Mouse (Mus musculus) midbrain, embryonic 14.5 days (tissue): Measurements from ENCODE around the gene Gm45716. TPM values are rescaled to one million over a fixed set of nuclear protein-coding genes. Genes with fewer than 3 reads are reported as not detected.

Source experiments
- ATAC-seq: fragments of 200-750 bp; cut with Nextera tagmentation; 2 replicates; pipeline ENCODE4 v1.8.0; 2017; ENCODE audit warnings: moderate number of reproducible peaks, moderate library complexity; ENCODE audit not compliant: low FRiP score, low TSS enrichment
- DNase-seq: peaks from one replicate; pipeline ENCODE4 v3.0.0-alpha.2; 2015
- H3K27ac ChIP-seq: fragments of 300-500 bp; sonication (generic); replicated peaks from 2 replicates; pipeline ENCODE4 v1.5.1; 2014; ENCODE audit warnings: mild to moderate bottlenecking, low read depth, low read length, moderate library complexity
- H3K27me3 ChIP-seq: fragments of 300-500 bp; sonication (generic); 2 replicates; pipeline ENCODE4 v1.6.1; 2014; ENCODE audit warnings: low read length, control low read depth, mixed read lengths; ENCODE audit not compliant: control insufficient read depth, insufficient read depth
- H3K36me3 ChIP-seq: fragments of 300-500 bp; sonication (generic); 2 replicates; pipeline ENCODE4 v1.6.1; 2014; ENCODE audit warnings: low read length, control low read depth; ENCODE audit not compliant: control insufficient read depth, insufficient read depth
- H3K4me1 ChIP-seq: fragments of 300-500 bp; sonication (generic); 2 replicates; pipeline ENCODE4 v1.6.1; 2014; ENCODE audit warnings: mild to moderate bottlenecking, antibody characterized with exemption, low read length, control low read depth; ENCODE audit not compliant: control insufficient read depth, insufficient read depth
- H3K4me2 ChIP-seq: fragments of 300-500 bp; sonication (generic); 2 replicates; pipeline ENCODE4 v1.6.1; 2014; ENCODE audit warnings: mild to moderate bottlenecking, low read length, moderate library complexity
- H3K4me3 ChIP-seq: fragments of 300-500 bp; sonication (generic); replicated peaks from 2 replicates; pipeline ENCODE4 v1.5.1; 2014; ENCODE audit warnings: low read depth, low read length
- H3K9ac ChIP-seq: fragments of 300-500 bp; sonication (generic); replicated peaks from 2 replicates; pipeline ENCODE4 v1.6.1; 2014; ENCODE audit warnings: mild to moderate bottlenecking, low read length, moderate library complexity
- H3K9me3 ChIP-seq: fragments of 300-500 bp; sonication (generic); 2 replicates; pipeline ENCODE4 v1.6.1; 2016; ENCODE audit warnings: low read length, control low read depth, mixed read lengths; ENCODE audit not compliant: control insufficient read depth
- WGBS: fragments of 180-500 bp; shearing (Covaris S2); extraction: QIAGEN DNeasy Blood & Tissue Kit; methylation state at CpG from one replicate; pipeline ENCODE4 v1.1.7; 2014; 5-methylcytosine and 5-hydroxymethylcytosine counted together
- polyA plus RNA-seq: library from polyadenylated mRNA; unstranded; fragments of >200 nt; fragmentation: Nextera tagmentation; extraction: Ambion mirVana; gene quantifications from 2 replicates; pipeline ENCODE4 v1.2.1, GENCODE M21; 2014

The Gm45716 gene
- polyA plus RNA-seq, 1 experiment from 2014 or later = 29.6 TPM

DNA sequence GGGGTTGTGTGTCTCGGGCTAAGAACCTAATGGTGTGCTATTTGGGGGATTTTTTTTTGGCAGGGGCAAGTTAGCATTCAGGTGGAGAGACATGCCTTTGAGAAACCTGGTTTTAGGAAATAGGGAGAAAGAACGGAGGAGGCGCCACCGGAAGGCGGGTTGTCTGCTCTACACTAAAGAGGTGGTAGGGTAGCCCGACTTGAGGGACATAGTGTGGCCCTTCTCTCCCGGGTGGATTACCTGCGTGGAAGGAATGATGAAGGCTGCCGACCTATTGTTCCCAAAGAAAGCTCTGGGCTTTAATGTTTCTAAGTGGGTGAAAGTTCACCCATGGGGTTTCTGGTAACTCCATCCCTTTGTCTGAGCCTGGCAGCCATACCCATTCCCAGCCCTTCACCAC is 62.7 kb downstream of the Gm45716 start:
- H3K36me3 ChIP-seq = no peaks in the 10 kb centered on the region
- DNase-seq = peak; percentile 50
- WGBS = 3% methylated on average over 9 of the region's 9 CpGs
- peak overlapping the region; percentile 62 for H3K4me2 ChIP-seq
- no peaks in the 10 kb centered on the region for H3K27me3 ChIP-seq
- H3K4me3 ChIP-seq = peak overlapping the region; percentile 84
- no peak for ATAC-seq
- H3K27ac ChIP-seq = peak overlapping the region; percentile 94
- peaks cover 25% of the 10 kb centered on the region for H3K4me1 ChIP-seq
- no peaks in the 10 kb centered on the region for H3K9me3 ChIP-seq
- peak overlapping the region; percentile 86 for H3K9ac ChIP-seq

DNA sequence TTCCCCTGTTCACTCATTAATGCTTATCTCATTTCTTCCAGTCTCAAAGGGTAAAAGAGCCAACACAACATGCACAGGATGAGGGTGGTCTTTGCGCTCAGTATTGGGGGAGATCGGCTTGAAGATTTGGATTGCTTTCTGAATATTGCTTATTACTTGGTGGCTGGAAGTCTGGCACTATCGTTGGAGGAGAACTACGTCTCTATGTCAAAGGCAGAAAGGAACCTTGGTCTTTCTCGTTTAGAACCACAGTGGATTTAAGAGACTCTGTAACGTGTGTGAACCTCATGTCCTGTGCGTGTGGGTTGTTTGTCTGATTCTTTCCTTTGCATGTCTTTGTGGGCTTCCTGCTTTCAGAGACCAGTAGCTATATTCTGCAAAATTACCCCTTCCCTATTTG is 63.2 kb downstream of the Gm45716 start:
- H3K27ac ChIP-seq = no peak overlapping the region
- peaks cover 25% of the 10 kb centered on the region for H3K4me1 ChIP-seq
- H3K4me2 ChIP-seq = peak overlapping the region; percentile 62
- H3K27me3 ChIP-seq = no peaks in the 10 kb centered on the region
- peak overlapping the region; percentile 86; the same call in 1 of the 2 replicates for H3K9ac ChIP-seq
- H3K36me3 ChIP-seq = no peaks in the 10 kb centered on the region
- ATAC-seq (no peak), DNase-seq (no peak)
- H3K9me3 ChIP-seq = no peaks in the 10 kb centered on the region
- peak overlapping the region; percentile 84 for H3K4me3 ChIP-seq
- 64% methylated on average over 7 of the region's 7 CpGs for WGBS

DNA sequence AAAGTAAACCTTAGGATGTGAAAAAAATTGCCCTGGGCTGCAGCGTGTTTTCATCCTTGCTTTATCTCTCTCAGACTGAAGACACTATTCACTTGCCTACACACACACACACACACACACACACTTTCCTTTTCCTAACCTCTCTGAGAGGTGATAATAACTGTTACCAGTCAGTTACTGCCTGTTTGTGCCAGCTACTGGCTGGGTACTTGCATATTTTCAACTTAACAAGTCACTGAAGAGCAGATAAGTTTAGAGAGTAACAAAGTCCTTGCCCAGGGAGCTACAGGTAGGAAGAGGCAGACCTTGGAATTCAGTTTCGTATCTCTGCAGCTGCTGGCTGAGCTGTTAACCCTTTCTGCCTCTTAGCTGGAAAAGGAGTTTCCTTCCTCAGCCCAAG is 64.4 kb downstream of the Gm45716 start:
- DNase-seq = no peak
- WGBS = 51% methylated on average over 2 of the region's 2 CpGs
- no peak for ATAC-seq
- Histone ChIP-seq H3K4me1 (peaks cover 25% of the 10 kb centered on the region), H3K36me3 (no peaks in the 10 kb centered on the region), H3K4me3 (no peak overlapping the region), H3K27me3 (no peaks in the 10 kb centered on the region), H3K4me2 (peak overlapping the region; percentile 62), H3K27ac (no peak overlapping the region), H3K9me3 (no peaks in the 10 kb centered on the region), H3K9ac (no peak overlapping the region)

DNA sequence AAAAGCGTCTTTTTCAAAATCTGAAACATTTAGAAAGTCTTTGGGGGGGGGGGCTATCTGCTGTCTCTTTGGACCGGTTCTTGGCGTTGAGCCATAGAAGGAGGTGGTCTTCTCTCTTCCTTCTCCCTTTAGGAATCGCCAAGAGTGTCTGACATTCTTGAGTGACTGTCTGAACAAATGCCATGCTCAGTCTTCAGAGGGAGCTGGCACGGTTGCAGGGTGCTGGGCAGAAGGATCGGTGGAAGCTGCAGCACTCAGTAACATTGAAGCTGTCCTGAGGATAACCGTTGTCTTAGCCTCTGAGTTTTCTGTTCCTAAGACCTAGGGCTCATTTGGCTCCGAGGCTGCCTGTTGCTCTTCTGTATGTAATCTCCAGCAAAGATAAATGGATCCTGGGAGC is 64.9 kb downstream of the Gm45716 start:
- Histone ChIP-seq H3K4me1 (peaks cover 25% of the 10 kb centered on the region), H3K4me2 (0 out of 2 replicates have a peak overlapping the region, but pooled peaks have one; percentile 11), H3K9ac (no peak overlapping the region), H3K4me3 (no peak overlapping the region), H3K36me3 (peaks cover 2% of the 10 kb centered on the region), H3K9me3 (no peaks in the 10 kb centered on the region), H3K27ac (no peak overlapping the region), H3K27me3 (no peaks in the 10 kb centered on the region)
- WGBS = 70% methylated on average over 8 of the region's 8 CpGs
- no peak for ATAC-seq
- no peak for DNase-seq

DNA sequence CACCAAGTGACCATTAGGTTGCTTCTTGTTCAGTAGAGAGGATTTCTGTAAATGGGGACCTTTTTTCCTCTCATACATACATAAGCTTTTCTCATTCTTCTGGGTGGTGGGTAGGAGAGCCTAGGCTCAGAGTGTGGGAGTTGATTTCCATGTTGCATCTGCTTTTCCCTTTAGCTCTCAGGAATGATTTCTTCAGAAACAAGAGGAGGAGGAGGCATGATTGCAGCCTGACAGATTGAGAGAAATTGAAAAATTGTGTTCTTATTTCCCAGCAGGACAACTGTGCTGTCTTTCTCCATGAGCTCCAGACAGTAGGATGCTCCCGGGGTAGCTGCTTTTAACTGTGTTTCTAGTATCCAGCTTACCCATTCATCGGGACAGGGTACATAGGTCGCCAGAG is 67.1 kb downstream of the Gm45716 start:
- peaks cover 17% of the 10 kb centered on the region for H3K4me1 ChIP-seq
- H3K27ac ChIP-seq = no peak overlapping the region
- ATAC-seq (no peak), DNase-seq (no peak)
- H3K4me2 ChIP-seq = no peak overlapping the region
- H3K27me3 ChIP-seq = no peaks in the 10 kb centered on the region
- no peak overlapping the region for H3K9ac ChIP-seq
- WGBS = 87% methylated on average over 3 of the region's 3 CpGs
- no peaks in the 10 kb centered on the region for H3K9me3 ChIP-seq
- H3K4me3 ChIP-seq = no peak overlapping the region
- H3K36me3 ChIP-seq = peaks cover 11% of the 10 kb centered on the region

DNA sequence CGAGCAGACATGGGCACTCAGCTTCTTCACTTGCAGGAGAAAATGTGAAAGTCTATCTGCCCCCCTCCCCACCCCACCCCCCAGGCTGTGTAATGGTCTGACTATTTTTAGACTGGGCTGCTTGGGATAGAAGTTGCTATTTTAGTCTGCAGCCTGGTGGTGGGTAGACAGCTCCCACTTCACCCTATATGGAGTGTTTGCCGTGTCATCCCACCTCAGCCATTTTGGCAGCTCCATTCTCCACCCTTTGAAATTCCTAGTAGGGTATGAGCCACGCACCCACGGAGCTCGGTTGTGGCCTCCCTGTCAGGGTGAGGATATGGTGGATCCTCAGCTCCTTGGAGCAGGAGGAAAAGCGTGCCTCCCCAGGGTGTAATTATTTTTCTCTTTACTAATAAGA is 68.2 kb downstream of the Gm45716 start:
- no peak overlapping the region for H3K27ac ChIP-seq
- no peaks in the 10 kb centered on the region for H3K27me3 ChIP-seq
- 84% methylated on average over 6 of the region's 6 CpGs for WGBS
- DNase-seq (no peak), ATAC-seq (no peak)
- no peaks in the 10 kb centered on the region for H3K9me3 ChIP-seq
- no peak overlapping the region for H3K9ac ChIP-seq
- no peak overlapping the region for H3K4me2 ChIP-seq
- no peak overlapping the region for H3K4me3 ChIP-seq
- H3K4me1 ChIP-seq = peaks cover 12% of the 10 kb centered on the region; the same call in 1 of the 2 replicates
- H3K36me3 ChIP-seq = peaks cover 23% of the 10 kb centered on the region

DNA sequence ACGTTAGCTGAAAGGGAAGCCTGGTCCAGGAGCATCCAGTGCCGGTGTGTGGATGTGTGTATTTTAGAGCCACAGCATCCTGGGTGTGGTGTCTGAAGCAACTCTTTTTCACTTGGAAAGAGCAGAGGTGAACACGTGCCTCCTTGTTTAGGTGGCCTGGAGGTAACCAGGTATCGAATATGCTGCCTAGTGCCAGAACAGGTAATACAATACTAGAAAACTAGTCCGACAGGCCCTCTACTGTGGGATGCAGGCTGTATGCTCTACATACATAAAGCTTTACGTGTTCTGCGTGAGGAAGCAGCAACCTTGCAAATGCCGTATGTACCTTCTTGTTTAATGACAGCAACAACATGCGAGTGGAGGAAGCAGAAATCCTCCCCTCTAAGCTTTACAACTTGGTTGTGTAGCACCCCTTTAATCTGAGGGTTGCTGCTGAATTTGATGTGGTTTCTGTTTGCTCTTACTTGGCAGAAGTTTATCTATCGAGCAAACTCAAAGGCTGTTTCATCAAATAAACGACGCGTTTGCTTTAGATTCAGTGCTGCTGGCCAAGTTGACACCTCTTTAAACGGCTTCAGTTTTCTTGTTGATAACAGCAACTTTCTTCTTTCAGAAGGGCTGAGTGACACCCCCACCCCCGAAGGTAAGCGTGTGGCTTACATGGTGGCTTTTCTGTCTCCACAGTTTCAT is 69.5 kb downstream of the Gm45716 start:
- Histone ChIP-seq H3K27me3 (no peaks in the 10 kb centered on the region), H3K9me3 (no peaks in the 10 kb centered on the region), H3K4me2 (no peak overlapping the region), H3K4me1 (peaks cover 4% of the 10 kb centered on the region; the same call in 1 of the 2 replicates), H3K27ac (no peak overlapping the region), H3K36me3 (peaks cover 36% of the 10 kb centered on the region), H3K9ac (no peak overlapping the region), H3K4me3 (no peak overlapping the region)
- ATAC-seq (no peak), DNase-seq (no peak)
- WGBS = 92% methylated on average over 16 of the region's 16 CpGs

DNA sequence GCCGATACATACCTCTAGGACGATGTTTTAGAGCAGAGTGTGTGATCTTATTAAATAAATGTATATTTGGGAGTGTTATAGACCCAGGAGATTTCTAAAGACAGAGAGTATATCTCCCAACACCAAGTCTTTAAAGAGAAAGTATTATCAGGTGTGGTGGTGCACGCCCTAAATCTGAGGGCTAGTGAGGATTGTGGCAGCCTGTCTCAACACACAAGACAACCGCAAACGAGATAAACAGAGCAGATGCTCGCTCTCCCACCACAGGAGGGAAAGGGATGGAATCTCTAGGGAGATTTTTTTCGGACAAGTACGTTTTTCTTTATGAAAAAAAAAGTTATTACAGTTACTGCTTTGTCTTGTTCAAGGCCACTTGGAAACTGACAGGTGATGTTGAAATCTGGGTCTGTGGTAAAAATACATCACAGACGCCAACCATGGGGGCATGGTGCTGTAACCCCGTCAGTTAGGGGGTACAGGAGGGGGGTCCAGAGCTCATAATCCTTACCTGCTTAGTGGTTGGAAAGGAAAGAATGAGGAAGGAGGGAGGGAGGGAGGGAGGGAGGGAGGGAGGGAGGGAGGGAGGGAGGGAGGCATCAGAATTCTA is 70.9 kb downstream of the Gm45716 start:
- WGBS = 85% methylated on average over 10 of the region's 10 CpGs
- Histone ChIP-seq H3K4me1 (no peaks in the 10 kb centered on the region), H3K27ac (no peak overlapping the region), H3K4me2 (no peak overlapping the region), H3K9ac (no peak overlapping the region), H3K27me3 (no peaks in the 10 kb centered on the region), H3K9me3 (no peaks in the 10 kb centered on the region), H3K4me3 (no peak overlapping the region), H3K36me3 (peaks cover 48% of the 10 kb centered on the region)
- DNase-seq = no peak
- no peak for ATAC-seq

DNA sequence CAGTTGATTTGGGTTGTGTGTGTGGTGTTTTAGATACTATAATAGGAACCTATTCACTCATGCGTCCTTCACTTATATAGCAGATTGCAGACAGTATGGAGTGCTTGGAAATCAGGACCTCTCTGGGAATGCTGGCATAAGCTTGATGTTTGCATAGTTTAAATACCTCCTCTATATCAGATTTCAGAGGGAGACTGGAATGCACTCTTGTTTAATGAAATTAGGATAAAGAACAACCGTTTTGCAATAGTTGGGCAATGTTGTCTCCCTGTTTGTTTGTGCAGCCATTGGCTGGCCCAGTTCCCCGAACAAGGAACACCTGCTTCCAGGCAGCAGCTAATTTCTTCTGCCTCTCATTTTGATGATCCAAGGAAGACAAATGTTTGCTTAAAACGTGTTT is 71.6 kb downstream of the Gm45716 start:
- H3K9me3 ChIP-seq = no peaks in the 10 kb centered on the region
- WGBS = 81% methylated on average over 4 of the region's 4 CpGs
- no peak for ATAC-seq
- H3K36me3 ChIP-seq = peaks cover 55% of the 10 kb centered on the region
- no peak overlapping the region for H3K4me3 ChIP-seq
- DNase-seq = no peak
- H3K4me1 ChIP-seq = no peaks in the 10 kb centered on the region
- H3K27me3 ChIP-seq = no peaks in the 10 kb centered on the region
- no peak overlapping the region for H3K27ac ChIP-seq
- H3K9ac ChIP-seq = no peak overlapping the region
- no peak overlapping the region for H3K4me2 ChIP-seq
